Mouse (Mus musculus): ENCODE results near the gene Amer2.

DNA sequence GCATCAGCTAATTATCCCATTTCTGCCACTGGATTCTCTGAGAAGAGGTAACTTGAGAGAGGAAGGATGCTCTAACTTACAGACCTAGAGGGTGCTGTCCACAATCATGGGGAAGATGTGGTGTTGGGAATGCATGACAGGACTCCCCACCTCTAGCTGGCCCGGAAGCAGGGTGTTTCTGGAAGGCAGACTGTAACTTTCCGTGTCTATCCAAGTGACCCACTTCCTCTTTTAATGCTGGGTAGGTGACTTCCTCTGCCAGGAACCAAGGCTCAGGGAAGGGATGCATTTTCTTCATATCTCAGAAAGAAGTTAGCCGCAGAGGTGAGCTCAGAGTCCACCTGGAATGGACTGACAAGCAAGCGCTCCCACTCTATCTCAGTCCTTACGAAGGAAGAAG, 33.5 kb downstream of the Amer2 start:
- TF ChIP-seq CTCF (IDR thresholded peaks at IDR 0.05; ENCODE audit: borderline replicate concordance, control insufficient read depth, extremely low read depth, insufficient read depth, low read length, poor library complexity): no peak
- no peak for TF ChIP-seq POLR2A (IDR thresholded peaks at IDR 0.05; ENCODE audit: control insufficient read depth, extremely low read depth, insufficient read depth, low read length, poor library complexity)

All from thymus, adult 2 months (tissue).